Mouse (Mus musculus): ENCODE data around the gene Prmt3. TPM values are rescaled to one million over a fixed set of nuclear protein-coding genes. Genes with fewer than 3 reads are reported as not detected.

The Prmt3 gene
- total and polyA plus RNA-seq, 2 experiments from 2014 or later = 42.3 to 60.6 TPM

DNA sequence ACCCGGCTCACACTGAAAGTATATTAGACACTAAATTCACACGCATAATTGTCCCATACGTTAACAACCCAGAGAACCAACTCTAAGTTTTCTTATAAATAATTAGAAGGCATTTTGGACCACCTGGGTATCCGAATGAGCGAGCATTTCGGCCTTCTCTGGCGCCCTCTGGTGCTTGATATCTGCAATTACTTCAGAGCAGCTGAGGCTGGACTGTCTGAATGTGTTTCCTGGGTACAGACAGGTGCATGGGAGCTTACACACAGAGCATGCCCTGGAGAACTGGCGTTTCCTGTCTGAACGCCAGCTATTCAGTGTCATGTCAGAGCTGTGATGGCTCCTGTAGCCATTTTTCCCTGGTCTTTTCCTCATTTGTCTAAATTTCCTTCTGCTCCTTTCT is 23.4 kb upstream of the Prmt3 start:
- no peaks in the 10 kb centered on the region for H3K4me1 ChIP-seq (ENCODE audit: insufficient read depth)
- H3K4me3 ChIP-seq (ENCODE audit: low read depth, low read length) = no peak overlapping the region
- ATAC-seq (0 out of 2 replicates have a peak, but pooled peaks have one; percentile 19), DNase-seq (peak; percentile 66)
- H3K4me2 ChIP-seq (ENCODE audit: low read depth) = no peak overlapping the region
- TF ChIP-seq CTCF (IDR thresholded peaks at IDR 0.05; ENCODE audit: low read depth) = peak; percentile 79
- no peaks in the 10 kb centered on the region for H3K36me3 ChIP-seq (ENCODE audit: insufficient read depth)
- no peak overlapping the region for H3K27ac ChIP-seq (ENCODE audit: low read depth, low read length)
- H3K9ac ChIP-seq = no peak overlapping the region
- 6% methylated on average over 9 of the region's 9 CpGs for WGBS
- no peaks in the 10 kb centered on the region for H3K9me3 ChIP-seq (ENCODE audit: low read length)
- H3K27me3 ChIP-seq (ENCODE audit: insufficient read depth, low read length) = peaks cover 52% of the 10 kb centered on the region

DNA sequence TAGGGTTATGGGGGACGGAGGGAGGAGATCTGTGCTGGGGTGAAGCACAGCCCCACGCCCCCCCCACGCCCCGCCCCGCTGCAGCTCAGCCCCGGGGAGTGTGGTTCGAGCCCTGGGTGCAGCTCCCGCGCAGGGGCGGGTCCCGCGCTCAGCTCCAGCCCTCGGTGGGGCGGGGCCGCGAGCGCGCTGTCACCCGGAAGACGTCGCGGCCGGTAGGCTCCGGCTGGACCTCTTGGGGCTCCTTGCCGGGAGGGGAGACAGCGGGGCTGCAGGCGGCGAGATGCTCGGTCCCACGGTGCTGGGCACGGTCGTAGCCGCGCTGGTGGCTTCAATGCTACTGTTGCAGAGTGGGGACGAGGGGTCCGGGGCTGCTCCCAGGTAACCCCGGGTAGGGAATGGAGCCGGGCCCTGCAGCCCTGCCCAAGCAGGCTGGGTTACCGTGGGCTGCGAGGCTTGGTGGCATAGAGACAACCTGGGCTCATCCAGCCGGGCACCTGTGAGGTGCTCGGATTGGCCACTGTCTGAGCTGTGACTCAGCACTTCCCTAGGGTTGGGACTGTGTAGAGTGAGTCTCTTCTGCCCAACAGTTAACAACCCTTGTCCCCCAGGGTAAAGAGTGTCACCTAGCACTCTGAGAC is 19.1 kb upstream of the Prmt3 start, which contains the start of gene Htatip2:
Gene Htatip2, plus strand, starts transcription at position 182 of the 638 bp plus-strand sequence.
- no peak within 1 kb of the TSS for H3K27ac ChIP-seq (ENCODE audit: low read depth, low read length)
- TF ChIP-seq CTCF (IDR thresholded peaks at IDR 0.05; ENCODE audit: low read depth) = no peak
- H3K27me3 ChIP-seq (ENCODE audit: insufficient read depth, low read length) = peaks cover 31% of the 10 kb centered on the region
- DNase-seq (no peak), ATAC-seq (peak; percentile 64)
- peak within 1 kb of the TSS; percentile 45 for H3K9ac ChIP-seq
- H3K4me2 ChIP-seq (ENCODE audit: low read depth) = peak within 1 kb of the TSS; percentile 82
- 4% methylated on average over 31 of the region's 42 CpGs for WGBS
- no peaks in the 10 kb centered on the region for H3K4me1 ChIP-seq (ENCODE audit: insufficient read depth)
- H3K4me3 ChIP-seq (ENCODE audit: low read depth, low read length) = peak within 1 kb of the TSS; percentile 45
- H3K36me3 ChIP-seq (ENCODE audit: insufficient read depth) = no peaks in the 10 kb centered on the region
- no peaks in the 10 kb centered on the region for H3K9me3 ChIP-seq (ENCODE audit: low read length)

GRCm38 (mm10) chr7:49762605-49763004 is 15.5 kb upstream of the Prmt3 start:
- no peak for DNase-seq
- H3K9ac ChIP-seq = no peak overlapping the region
- H3K27ac ChIP-seq (ENCODE audit: low read depth, low read length) = no peak overlapping the region
- no peaks in the 10 kb centered on the region for H3K36me3 ChIP-seq (ENCODE audit: insufficient read depth)
- 66% methylated on average over 13 of the region's 13 CpGs for WGBS
- no peak overlapping the region for H3K4me3 ChIP-seq (ENCODE audit: low read depth, low read length)
- no peak for TF ChIP-seq CTCF (IDR thresholded peaks at IDR 0.05; ENCODE audit: low read depth)
- peaks cover 6% of the 10 kb centered on the region; the same call in 1 of the 2 replicates for H3K27me3 ChIP-seq (ENCODE audit: insufficient read depth, low read length)
- no peak overlapping the region for H3K4me2 ChIP-seq (ENCODE audit: low read depth)
- no peaks in the 10 kb centered on the region for H3K9me3 ChIP-seq (ENCODE audit: low read length)
- H3K4me1 ChIP-seq (ENCODE audit: insufficient read depth) = no peaks in the 10 kb centered on the region
- ATAC-seq = 0 out of 2 replicates have a peak, but pooled peaks have one; percentile 32

DNA sequence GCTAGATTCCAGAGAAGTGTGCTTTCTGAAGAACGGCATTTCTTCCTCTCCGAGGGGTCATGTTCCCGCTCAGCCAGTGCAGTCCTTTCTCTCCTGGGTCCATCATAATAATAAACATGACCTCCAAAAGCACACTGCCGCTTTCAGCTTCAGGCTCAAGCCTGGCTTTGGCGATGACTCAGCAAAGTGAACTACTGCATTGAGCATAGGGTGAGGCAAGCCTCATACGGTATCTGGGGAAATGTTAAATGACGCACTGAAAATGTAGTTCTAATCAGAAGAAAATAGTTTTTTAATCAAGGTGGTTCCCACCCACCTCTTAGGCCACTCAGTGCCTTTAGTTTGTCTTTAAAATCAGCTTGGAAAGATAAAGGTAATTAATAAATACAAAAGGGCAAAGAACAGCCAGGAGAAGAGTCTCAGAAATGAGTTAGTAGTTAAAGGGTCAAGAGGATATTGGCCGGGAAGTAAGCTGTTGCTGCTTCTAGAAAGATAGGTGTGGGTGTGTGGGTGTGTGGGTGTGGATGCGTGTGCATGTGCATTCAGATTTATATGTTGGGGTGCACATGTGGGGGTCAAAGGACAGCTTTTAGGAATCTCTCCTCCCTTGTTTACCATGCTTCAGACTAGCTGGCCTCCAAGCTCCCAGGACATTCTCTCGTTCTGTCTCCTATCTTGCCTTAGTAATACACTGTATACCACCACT is 14.0 kb upstream of the Prmt3 start:
- TF ChIP-seq CTCF (IDR thresholded peaks at IDR 0.05; ENCODE audit: low read depth) = no peak
- Histone ChIP-seq H3K4me2 (ENCODE audit: low read depth) (no peak overlapping the region), H3K27me3 (ENCODE audit: insufficient read depth, low read length) (no peaks in the 10 kb centered on the region), H3K4me1 (ENCODE audit: insufficient read depth) (no peaks in the 10 kb centered on the region), H3K9ac (no peak overlapping the region), H3K9me3 (ENCODE audit: low read length) (no peaks in the 10 kb centered on the region), H3K36me3 (ENCODE audit: insufficient read depth) (no peaks in the 10 kb centered on the region), H3K4me3 (ENCODE audit: low read depth, low read length) (no peak overlapping the region), H3K27ac (ENCODE audit: low read depth, low read length) (no peak overlapping the region)
- whole genome bisulfite sequencing = 85% methylated on average over 10 of the region's 10 CpGs
- ATAC-seq = no peak
- DNase-seq = no peak

- 90% methylated on average over 7 of the region's 7 CpGs for WGBS
- no peak for TF ChIP-seq CTCF (IDR thresholded peaks at IDR 0.05; ENCODE audit: low read depth)
- H3K27me3 ChIP-seq (ENCODE audit: insufficient read depth, low read length) = no peaks in the 10 kb centered on the region
These were observed 12.0 kb upstream of the Prmt3 start for GRCm38 (mm10) chr7:49766166-49766565.

DNA sequence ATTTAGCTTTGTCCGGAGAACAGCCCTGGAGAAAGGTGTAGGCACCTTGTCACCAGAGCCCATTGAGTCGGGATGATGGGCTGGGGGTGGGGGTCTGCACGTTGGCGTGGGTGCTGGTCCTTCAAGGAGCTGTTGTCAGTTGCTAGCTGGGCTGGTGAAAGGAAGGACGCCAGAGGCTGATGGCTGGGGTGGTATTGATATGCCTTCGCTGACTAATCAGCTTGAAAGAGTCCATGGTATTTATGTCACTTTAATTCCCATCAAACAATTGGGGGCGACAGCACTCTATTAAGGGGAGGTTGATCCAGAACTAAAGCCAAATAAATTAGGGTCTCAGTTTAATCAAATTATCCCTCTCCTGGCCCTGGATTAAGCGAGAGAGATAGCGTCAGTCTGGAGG is 9.6 kb upstream of the Prmt3 start:
- no peak overlapping the region for H3K4me2 ChIP-seq (ENCODE audit: low read depth)
- no peak overlapping the region for H3K27ac ChIP-seq (ENCODE audit: low read depth, low read length)
- WGBS = 8% methylated on average over 9 of the region's 9 CpGs
- DNase-seq (no peak), ATAC-seq (no peak)
- no peak overlapping the region for H3K9ac ChIP-seq
- H3K36me3 ChIP-seq (ENCODE audit: insufficient read depth) = no peaks in the 10 kb centered on the region
- TF ChIP-seq CTCF (IDR thresholded peaks at IDR 0.05; ENCODE audit: low read depth) = no peak
- H3K4me1 ChIP-seq (ENCODE audit: insufficient read depth) = no peaks in the 10 kb centered on the region
- no peaks in the 10 kb centered on the region for H3K27me3 ChIP-seq (ENCODE audit: insufficient read depth, low read length)
- no peaks in the 10 kb centered on the region for H3K9me3 ChIP-seq (ENCODE audit: low read length)
- no peak overlapping the region for H3K4me3 ChIP-seq (ENCODE audit: low read depth, low read length)

More at GRCm38 (mm10) chr7:49766166-49766565, 12.0 kb upstream of the Prmt3 start:
- no peaks in the 10 kb centered on the region for H3K9me3 ChIP-seq (ENCODE audit: low read length)
- H3K9ac ChIP-seq = no peak overlapping the region
- no peaks in the 10 kb centered on the region for H3K4me1 ChIP-seq (ENCODE audit: insufficient read depth)
- no peak overlapping the region for H3K27ac ChIP-seq (ENCODE audit: low read depth, low read length)
- ATAC-seq = no peak
- no peak for DNase-seq
- H3K36me3 ChIP-seq (ENCODE audit: insufficient read depth) = no peaks in the 10 kb centered on the region
- no peak overlapping the region for H3K4me2 ChIP-seq (ENCODE audit: low read depth)
- H3K4me3 ChIP-seq (ENCODE audit: low read depth, low read length) = no peak overlapping the region

DNA sequence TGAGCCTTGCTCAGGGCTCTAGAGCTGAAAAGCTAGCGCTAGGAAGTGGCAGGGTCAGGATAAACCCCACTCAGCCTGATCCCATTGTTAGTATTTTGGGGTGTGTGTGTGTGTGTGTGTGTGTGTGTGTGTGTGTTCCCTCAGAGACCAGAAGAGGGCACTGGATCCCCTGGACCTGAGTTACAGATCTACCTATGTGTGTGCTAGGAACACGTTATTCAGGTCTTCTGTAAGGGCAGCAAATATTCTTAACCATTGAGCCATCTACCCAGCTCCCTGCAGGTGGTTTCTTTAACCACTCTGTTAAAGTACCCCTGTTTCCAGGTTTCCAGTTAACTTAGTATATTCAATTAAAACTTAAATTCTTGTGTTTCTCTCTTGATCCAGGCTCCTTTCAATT is 3.8 kb upstream of the Prmt3 start:
- Histone ChIP-seq H3K27ac (ENCODE audit: low read depth, low read length) (no peak overlapping the region), H3K27me3 (ENCODE audit: insufficient read depth, low read length) (no peaks in the 10 kb centered on the region), H3K4me2 (ENCODE audit: low read depth) (no peak overlapping the region), H3K36me3 (ENCODE audit: insufficient read depth) (no peaks in the 10 kb centered on the region), H3K9me3 (ENCODE audit: low read length) (no peaks in the 10 kb centered on the region), H3K4me3 (ENCODE audit: low read depth, low read length) (no peak overlapping the region), H3K4me1 (ENCODE audit: insufficient read depth) (peaks cover 5% of the 10 kb centered on the region; the same call in 1 of the 2 replicates), H3K9ac (no peak overlapping the region)
- no peak for TF ChIP-seq CTCF (IDR thresholded peaks at IDR 0.05; ENCODE audit: low read depth)
- ATAC-seq (no peak), DNase-seq (no peak)
- 88% methylated on average over 2 of the region's 2 CpGs for WGBS

All from forebrain, postnatal 0 days (tissue).